Mouse (Mus musculus): ENCODE measurements around the gene Shroom1.

The Shroom1 gene

DNA sequence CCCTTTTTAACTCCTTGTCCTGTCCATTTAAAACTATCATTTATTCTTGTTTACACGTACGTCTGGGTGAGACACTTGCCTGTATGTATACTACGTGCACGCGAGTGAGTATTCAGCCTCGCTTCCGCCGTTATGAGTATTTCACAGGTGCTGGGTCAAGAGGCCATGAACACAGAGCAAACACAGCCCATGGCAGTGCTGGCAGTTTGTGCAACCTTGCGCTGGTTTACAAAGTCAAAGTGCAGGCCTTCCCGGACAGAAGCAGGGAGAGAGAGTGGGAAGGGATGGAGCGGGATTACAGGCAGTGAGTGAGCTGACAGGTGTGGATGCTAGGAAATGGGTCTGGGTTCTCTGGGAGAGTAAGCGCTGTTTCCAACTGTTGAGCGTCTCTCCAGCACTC is 10.8 kb upstream of the Shroom1 start:
- no peak for DNase-seq (ENCODE audit: low spot score in 2 of 2)

DNA sequence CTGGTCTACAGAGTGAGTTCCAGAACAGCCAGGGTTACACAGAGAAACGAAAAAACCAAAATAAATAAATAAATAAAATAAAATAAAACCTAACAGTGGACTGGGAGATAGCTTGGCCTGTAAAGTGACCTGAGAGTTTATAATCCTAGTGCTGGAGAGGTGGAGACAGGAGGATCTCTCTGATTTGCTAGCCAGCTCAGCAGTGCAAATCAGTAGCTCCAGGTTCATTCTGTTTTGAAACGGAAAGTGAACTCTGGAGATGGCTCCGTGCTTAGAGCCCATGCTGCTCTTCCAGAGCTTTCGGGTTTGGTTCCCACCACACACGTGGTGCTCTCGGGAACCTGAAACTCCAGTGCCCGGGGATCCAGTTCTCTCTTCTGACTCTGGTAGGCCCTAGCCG is 9.0 kb upstream of the Shroom1 start:
- no peak for DNase-seq (ENCODE audit: low spot score in 2 of 2)

DNA sequence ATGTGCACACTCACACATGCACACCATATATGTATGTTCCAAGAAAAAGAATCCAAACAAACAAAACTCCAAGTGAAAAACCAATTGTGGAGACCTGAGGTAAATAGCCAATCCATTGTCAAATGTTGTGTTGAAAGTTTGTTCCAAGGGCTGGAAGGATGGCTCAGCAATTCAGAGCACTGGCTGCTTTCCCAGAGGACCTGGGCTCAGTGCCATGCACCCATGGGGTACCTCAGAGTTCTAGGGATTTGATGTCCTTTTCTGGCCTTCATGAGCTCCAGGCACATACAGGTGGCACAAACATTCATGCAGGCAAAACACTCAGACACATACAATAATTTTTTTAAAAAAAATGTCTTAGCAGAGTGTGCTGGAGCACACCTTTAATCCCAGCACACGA is 8.5 kb upstream of the Shroom1 start:
- DNase-seq (ENCODE audit: low spot score in 2 of 2) = no peak

DNA sequence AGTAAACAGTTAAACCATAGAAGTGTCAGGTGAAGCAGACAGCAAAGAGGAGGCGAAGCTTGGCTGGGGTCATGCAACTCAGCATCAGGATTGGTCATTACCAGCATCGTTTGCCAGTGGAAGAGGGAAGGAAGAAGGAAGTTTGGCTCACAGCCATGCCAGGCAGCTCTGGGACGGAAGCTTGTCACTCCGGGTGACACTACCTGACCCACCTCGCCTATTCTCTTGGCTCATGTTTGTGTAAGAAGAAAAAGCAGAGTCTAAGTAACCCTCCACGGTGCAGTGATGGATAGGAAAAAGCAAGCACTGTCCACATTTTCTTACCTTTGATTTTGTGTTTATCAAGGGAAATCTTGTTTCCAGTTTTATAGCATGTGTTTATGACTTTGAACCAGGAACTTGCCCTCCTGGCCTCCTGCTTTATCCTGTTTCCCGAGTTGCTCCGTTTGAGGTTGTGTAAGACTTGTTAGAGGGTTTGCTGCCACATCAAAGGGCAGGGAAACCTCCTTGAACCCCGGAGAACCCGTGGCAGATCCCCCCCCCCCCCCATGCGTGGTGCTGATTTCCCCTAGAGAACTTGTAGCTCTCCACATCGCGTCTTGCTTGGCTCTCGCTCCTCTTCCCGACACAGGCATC is 6.8 kb upstream of the Shroom1 start:
- no peak for DNase-seq (ENCODE audit: low spot score in 2 of 2)

DNA sequence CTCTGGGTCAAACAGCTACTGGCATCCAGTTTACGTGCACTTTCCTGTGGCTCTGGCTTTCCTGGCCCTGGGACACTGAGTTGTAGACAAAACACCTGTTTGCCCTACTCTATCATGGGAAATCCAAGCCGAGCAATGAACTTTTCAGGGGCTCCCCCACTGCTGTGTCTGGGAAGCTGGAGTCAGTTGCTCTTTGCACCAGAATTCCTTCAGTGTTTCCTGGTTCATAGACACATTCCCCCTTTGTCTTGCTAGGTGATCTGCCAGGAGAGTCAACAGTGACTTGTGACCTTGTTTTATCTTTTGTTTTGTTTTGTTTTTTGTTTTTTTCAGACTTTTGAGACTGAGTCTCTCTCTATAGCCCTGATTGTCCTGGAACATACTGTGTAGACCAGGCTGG is 5.6 kb upstream of the Shroom1 start:
- no peak for DNase-seq (ENCODE audit: low spot score in 2 of 2)

- DNase-seq (ENCODE audit: low spot score in 2 of 2) = no peak
Observed at GRCm38 (mm10) chr11:53452396-53452795, 4.6 kb upstream of the Shroom1 start.

- no peak for DNase-seq (ENCODE audit: low spot score in 2 of 2)
Observed at GRCm38 (mm10) chr11:53453031-53453430, 4.0 kb upstream of the Shroom1 start.

GRCm38 (mm10) chr11:53457372-53457954 is 458 bp downstream of the Shroom1 start:
- no peak for DNase-seq (ENCODE audit: low spot score in 2 of 2)

- DNase-seq (ENCODE audit: low spot score in 2 of 2) = no peak
Observed at GRCm38 (mm10) chr11:53458996-53459395, 2.0 kb downstream of the Shroom1 start.

GRCm38 (mm10) chr11:53460192-53460591 is 3.2 kb downstream of the Shroom1 start:
- DNase-seq (ENCODE audit: low spot score in 2 of 2) = no peak

GRCm38 (mm10) chr11:53461727-53462126 is 4.7 kb downstream of the Shroom1 start:
- no peak for DNase-seq (ENCODE audit: low spot score in 2 of 2)

DNA sequence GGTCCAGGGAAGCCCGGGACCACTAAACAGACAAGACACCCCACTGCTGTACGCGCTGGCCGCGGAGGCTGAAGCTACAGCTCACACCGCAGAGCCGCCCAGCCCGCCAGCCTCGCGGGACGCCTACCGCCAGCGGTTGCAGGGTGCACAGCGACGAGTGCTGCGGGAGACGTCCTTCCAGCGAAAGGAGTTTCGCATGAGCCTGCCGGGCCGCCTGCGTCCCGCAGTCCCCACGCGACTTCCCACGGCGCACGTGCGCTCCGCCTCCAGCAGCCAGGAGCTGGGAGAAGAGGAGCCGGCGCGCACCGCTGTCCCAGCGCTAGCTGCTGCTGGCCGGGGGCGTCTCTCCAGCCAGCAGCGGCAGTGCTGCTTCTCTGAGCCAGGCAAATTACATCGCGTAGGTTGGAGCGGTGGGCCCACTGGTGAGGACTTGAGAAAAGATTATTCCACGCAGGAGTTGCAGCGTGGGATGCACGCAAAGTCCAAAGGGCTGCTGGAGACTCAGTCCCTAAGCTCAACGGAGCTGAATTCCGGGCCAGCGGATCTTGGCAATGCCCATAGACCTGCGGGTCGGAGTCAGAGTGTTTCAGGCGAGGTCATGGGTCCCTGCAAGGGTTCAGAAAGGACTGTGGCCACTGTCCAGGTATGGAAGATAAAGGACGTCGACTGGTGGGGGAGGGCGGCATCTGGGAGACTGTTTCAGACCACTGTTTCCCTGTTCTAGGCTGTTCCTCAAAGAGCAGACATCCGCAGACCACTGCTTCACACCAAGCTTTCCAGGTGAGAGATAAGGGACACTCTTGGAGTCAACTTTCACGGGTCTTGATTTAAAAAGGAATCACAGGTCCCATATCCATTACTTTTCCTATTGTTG is 6.8 kb downstream of the Shroom1 start:
- peak; percentile 67 to 74 for DNase-seq (ENCODE audit: low spot score in 2 of 2)

- peak; percentile 86 to 87 for DNase-seq (ENCODE audit: low spot score in 2 of 2)
Observed at GRCm38 (mm10) chr11:53466231-53466971, 9.4 kb downstream of the Shroom1 start.

GRCm38 (mm10) chr11:53469294-53469967 is 12.4 kb downstream of the Shroom1 start:
- peak; percentile 25 to 53 for DNase-seq (ENCODE audit: low spot score in 2 of 2)

DNA sequence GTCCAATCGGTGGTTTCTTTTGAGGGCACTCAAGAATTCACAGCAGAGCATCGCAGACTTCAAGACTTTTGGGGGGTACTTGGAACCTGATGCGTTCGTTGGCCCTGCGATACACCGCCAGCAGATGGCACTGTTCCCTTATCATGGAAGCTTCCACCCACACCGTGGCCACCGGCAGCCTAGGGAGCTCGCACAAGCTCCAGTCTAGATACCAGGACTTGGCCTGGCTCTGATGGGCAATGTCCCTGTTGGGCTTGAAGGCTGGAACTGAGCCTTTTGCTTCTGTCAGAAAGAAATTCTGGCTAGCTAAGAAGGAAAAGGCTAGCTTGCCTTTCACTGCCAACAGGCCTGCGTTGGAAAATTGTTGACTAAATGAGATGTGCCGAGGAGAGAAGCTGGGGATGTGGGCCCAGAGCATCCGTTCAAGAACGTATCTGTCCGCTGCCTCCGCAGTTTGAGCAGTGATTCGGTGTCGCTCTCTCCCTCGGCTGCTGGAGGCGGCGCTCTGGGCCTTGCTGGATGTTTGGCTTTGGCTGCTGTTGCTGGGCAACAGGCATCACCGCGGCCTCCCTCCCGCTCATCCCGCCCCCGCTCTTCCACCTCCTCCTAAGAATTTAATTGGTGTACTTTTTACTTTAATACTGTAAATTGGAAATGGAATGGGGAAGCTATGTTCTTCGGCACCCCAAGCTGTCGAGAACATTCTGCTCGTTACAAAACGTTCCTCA is 13.1 kb downstream of the Shroom1 start, which contains the start of gene Gm9837:
Gene Gm9837 (minus strand): TSS at position 512 of the 728 bp plus-strand sequence.
- DNase-seq (ENCODE audit: low spot score in 2 of 2) = peak; percentile 97 to 98

DNA sequence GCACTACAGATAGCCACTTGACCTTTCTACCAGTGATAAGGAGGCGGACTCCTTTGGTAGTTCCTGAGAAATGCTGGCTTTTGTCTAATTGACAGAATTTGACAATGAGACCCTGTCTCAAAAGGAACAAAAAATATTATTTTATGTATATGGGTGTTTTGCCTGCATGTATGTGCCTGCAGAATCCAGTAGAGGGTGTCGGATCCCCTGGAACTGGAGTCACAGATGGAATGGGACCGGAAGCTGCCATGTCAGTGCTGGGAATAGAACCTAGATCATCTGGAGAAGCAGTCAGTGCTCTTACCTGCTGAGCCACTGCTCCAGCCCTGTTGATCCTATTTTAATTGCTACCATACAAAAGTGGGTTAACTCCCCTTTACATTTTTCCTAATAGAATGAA is 15.7 kb downstream of the Shroom1 start:
- no peak for DNase-seq (ENCODE audit: low spot score in 2 of 2)

GRCm38 (mm10) chr11:53475620-53476019 is 18.6 kb downstream of the Shroom1 start:
- no peak for DNase-seq (ENCODE audit: low spot score in 2 of 2)

DNA sequence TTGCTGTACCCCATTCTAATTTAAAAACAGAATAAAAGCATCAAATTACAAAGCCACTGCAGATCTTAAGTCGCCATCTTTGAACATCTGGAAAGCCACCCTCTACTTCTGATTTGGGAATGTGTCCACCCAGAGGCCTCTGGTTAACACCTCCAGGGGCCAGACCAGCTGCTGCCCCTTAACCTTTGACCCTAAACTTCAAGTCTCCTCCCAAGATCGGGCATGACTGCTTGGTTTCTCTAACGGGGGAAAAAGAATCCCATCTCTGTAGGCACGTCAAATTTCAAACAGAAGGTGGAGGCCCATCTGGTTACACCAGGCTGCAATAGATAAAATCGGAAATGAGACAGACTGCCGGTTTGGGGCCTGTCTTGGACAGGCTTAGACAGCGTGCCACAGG is 20.8 kb downstream of the Shroom1 start:
- DNase-seq (ENCODE audit: low spot score in 2 of 2) = no peak

DNA sequence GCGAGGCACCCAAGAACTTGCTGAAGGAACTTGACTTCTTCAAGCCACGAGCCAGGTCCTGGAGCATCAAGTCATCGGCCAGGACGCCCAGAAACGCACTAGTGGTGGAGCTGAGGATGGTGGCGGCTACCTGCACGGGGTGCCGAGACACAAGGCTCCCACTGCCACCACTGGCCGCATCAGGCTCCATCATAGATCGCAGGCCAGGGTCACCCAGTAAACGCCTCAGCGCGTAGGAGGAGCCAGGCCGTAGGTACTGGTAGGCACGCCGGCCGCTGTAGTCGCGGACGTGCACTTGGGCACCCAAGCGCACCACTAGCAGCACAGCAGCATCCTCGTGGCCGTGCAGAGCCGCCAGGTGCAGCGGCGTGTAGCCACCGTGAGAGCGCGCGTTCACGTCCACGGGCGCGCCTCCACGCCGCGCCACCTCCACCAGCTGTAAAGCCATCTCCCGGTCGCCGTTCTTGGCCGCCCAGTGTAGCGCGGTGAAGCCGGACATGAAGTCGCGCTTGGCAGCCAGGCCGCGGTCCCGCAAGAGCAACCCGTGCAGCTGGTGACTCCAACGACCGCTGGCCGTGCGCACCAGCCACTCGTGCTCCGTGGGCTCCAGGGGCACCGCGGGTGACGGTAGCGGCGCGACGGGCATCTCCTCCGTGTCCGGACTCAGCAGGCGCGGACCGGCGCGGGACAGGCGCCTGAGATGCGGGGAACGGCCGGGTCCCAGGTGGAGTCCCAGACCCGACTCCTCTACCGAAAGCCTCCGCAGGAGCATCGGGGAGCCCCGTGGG is 21.6 kb downstream of the Shroom1 start:
- peak; percentile 37 to 53 for DNase-seq (ENCODE audit: low spot score in 2 of 2)
